In genomic region chr8:47990386-47990772, GRCm38 (mm10) we compare ENCODE assay signal across 8 mouse cellular contexts. TPM values are rescaled to one million over a fixed set of nuclear protein-coding genes. Genes with fewer than 3 reads are reported as not detected.
DNase-seq lines count a peak whose midpoint lies in the region; ATAC-seq lines count a peak whose summit lies in the region.

No protein-coding gene starts in this region.

- peak overlapping the region; percentile 88 for H3K9ac ChIP-seq in hindbrain, embryonic 13.5 days

- H3K27me3 ChIP-seq in hindbrain, embryonic 13.5 days, result peaks cover 3% of the 10 kb centered on the region; the same call in 1 of the 2 replicates

- H3K4me1 ChIP-seq in hindbrain, embryonic 13.5 days (replicated peaks), result peaks cover 48% of the 10 kb centered on the region

- ATAC-seq in hindbrain, embryonic 13.5 days (ENCODE audit: low FRiP score), result peak; percentile 95

- peak overlapping the region; percentile 81 for H3K4me3 ChIP-seq in hindbrain, embryonic 13.5 days

- DNase-seq in R1 (ENCODE audit: low read depth, low spot score), result peak; percentile 96
- peak; percentile 88 to 89 for DNase-seq in cerebellum, postnatal 14 days
- DNase-seq in frontal cortex, postnatal 14 days (ENCODE audit: low spot score in 2 of 2), result peak; percentile 84 to 92
- peak; percentile 82 to 84 for DNase-seq in layer of hippocampus, postnatal 25 days (ENCODE audit: extremely low spot score in 1 of 2, low spot score in 1 of 2)
- peak; percentile 98 for DNase-seq in lung, postnatal 14 days
- peak; percentile 98 for DNase-seq in ovary, postnatal 36 days (ENCODE audit: low spot score)
- peak; percentile 86 for DNase-seq in thymus, postnatal 14 days

- peak overlapping the region; percentile 87 for H3K4me2 ChIP-seq in hindbrain, embryonic 13.5 days

- WGBS in hindbrain, embryonic 13.5 days, result 2% methylated on average over 41 of the region's 45 CpGs

- H3K9me3 ChIP-seq in hindbrain, embryonic 13.5 days, result no peaks in the 10 kb centered on the region

- H3K36me3 ChIP-seq in hindbrain, embryonic 13.5 days, result no peaks in the 10 kb centered on the region

- peak overlapping the region; percentile 88 for H3K27ac ChIP-seq in hindbrain, embryonic 13.5 days

RNA-seq across cellular contexts. Expression of gene Wwc2, which starts 0.3 kb away (rescaled TPM):
- 5.4 and 6.0 TPM in 2 replicates for polyA plus RNA-seq in hindbrain, embryonic 13.5 days (2015; fragmentation: Nextera tagmentation; extraction: Ambion mirVana)
- total RNA-seq in layer of hippocampus, postnatal 25 days (2021), result 10 to 100 TPM; 28.0 to 29.0 TPM

Comparison
In these comparisons a context has a peak if more than half of its experiments do, and no peak if none do; other contexts are left out.
1. Peak in every context shown above with its lines: DNase-seq, ATAC-seq, H3K4me3 ChIP-seq and H3K27ac ChIP-seq.